Mouse (Mus musculus): Measurements from ENCODE around the gene Kit. TPM values are rescaled to one million over a fixed set of nuclear protein-coding genes. Genes with fewer than 3 reads are reported as not detected.

The Kit gene
- polyA plus RNA-seq, 1 experiment from 2014 or later = 11.6 TPM

GRCm38 (mm10) chr5:75623007-75623406 is 48.3 kb downstream of the Kit start:
- WGBS = 85% methylated on average over 11 of the region's 11 CpGs
- Histone ChIP-seq H3K27me3 (no peaks in the 10 kb centered on the region), H3K4me3 (no peak overlapping the region), H3K9ac (no peak overlapping the region), H3K27ac (no peak overlapping the region), H3K4me2 (replicated peaks) (no peak overlapping the region), H3K4me1 (no peaks in the 10 kb centered on the region), H3K36me3 (peaks cover 2% of the 10 kb centered on the region; the same call in 1 of the 2 replicates), H3K9me3 (no peaks in the 10 kb centered on the region)
- ATAC-seq (ENCODE audit: low FRiP score, low read depth) = no peak

- no peaks in the 10 kb centered on the region for H3K9me3 ChIP-seq
- no peak overlapping the region for H3K4me3 ChIP-seq
- H3K4me2 ChIP-seq (replicated peaks) = no peak overlapping the region
- no peak overlapping the region for H3K9ac ChIP-seq
- 96% methylated on average over 1 of the region's 1 CpGs for WGBS
- no peaks in the 10 kb centered on the region for H3K4me1 ChIP-seq
- ATAC-seq (ENCODE audit: low FRiP score, low read depth) = no peak
- no peak overlapping the region for H3K27ac ChIP-seq
- no peaks in the 10 kb centered on the region for H3K27me3 ChIP-seq
- H3K36me3 ChIP-seq = peaks cover 2% of the 10 kb centered on the region; the same call in 1 of the 2 replicates
These were observed 48.8 kb downstream of the Kit start for GRCm38 (mm10) chr5:75623520-75623919.

GRCm38 (mm10) chr5:75623993-75624706 is 49.4 kb downstream of the Kit start:
- WGBS = 84% methylated on average over 20 of the region's 20 CpGs
- no peak overlapping the region for H3K27ac ChIP-seq
- no peak overlapping the region for H3K4me3 ChIP-seq
- no peak overlapping the region for H3K9ac ChIP-seq
- H3K9me3 ChIP-seq = no peaks in the 10 kb centered on the region
- no peak overlapping the region for H3K4me2 ChIP-seq (replicated peaks)
- ATAC-seq (ENCODE audit: low FRiP score, low read depth) = no peak
- H3K27me3 ChIP-seq = no peaks in the 10 kb centered on the region
- no peaks in the 10 kb centered on the region for H3K4me1 ChIP-seq
- peaks cover 2% of the 10 kb centered on the region; the same call in 1 of the 2 replicates for H3K36me3 ChIP-seq

DNA sequence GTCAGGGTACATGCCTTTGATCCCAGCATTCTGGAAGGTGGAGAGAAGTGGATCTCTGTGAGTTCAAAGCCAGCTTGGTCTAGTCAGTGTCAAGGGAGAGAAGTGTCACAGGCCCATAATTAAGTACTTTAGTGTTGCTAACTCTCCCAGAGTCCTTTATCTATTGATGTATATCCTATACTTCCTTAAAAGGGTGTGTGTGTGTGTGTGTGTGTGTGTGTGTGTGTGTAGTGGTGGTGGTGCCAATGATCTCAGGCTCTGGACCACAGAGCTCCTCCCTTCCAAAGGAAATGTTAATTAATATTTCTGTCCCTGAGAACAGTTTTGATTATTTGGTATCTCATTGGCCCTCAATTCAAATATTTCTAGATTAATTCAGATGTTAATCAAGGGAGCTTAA is 50.3 kb downstream of the Kit start:
- H3K4me3 ChIP-seq = no peak overlapping the region
- H3K27ac ChIP-seq = no peak overlapping the region
- no peak overlapping the region for H3K9ac ChIP-seq
- no peaks in the 10 kb centered on the region for H3K9me3 ChIP-seq
- ATAC-seq (ENCODE audit: low FRiP score, low read depth) = no peak
- no peaks in the 10 kb centered on the region for H3K27me3 ChIP-seq
- no peaks in the 10 kb centered on the region for H3K4me1 ChIP-seq
- no peak overlapping the region for H3K4me2 ChIP-seq (replicated peaks)
- H3K36me3 ChIP-seq = peaks cover 2% of the 10 kb centered on the region; the same call in 1 of the 2 replicates

DNA sequence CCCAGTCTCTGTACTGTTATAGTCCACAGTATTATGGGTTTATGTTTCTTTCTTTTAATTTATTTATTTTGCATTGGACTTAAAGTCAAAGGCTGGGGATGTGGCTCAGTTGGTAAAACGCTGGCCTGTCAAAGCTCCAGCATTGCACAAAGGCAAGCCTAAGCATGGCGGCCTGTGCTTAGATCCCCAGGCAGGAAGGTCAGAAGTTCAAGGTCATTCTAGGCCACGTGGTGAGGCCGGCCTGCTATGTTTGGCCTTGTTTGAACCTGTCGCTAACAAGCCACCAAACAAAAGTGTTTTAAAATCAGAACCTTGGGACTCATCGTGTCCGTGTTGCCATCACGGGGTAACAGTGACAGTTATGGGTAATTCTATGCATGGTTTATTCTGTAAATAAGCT is 51.6 kb downstream of the Kit start:
- H3K4me3 ChIP-seq = no peak overlapping the region
- no peak for ATAC-seq (ENCODE audit: low FRiP score, low read depth)
- WGBS = 70% methylated on average over 8 of the region's 8 CpGs

GRCm38 (mm10) chr5:75626703-75627102 is 52.0 kb downstream of the Kit start:
- Histone ChIP-seq H3K27ac (no peak overlapping the region), H3K27me3 (no peaks in the 10 kb centered on the region), H3K4me2 (replicated peaks) (no peak overlapping the region), H3K4me3 (no peak overlapping the region), H3K9me3 (no peaks in the 10 kb centered on the region), H3K36me3 (peaks cover under 1% of the 10 kb centered on the region; the same call in 1 of the 2 replicates), H3K9ac (no peak overlapping the region), H3K4me1 (no peaks in the 10 kb centered on the region)
- WGBS = 58% methylated on average over 6 of the region's 6 CpGs
- no peak for ATAC-seq (ENCODE audit: low FRiP score, low read depth)

More for the DNA sequence above, 51.6 kb downstream of the Kit start:
- Histone ChIP-seq H3K36me3 (peaks cover 2% of the 10 kb centered on the region; the same call in 1 of the 2 replicates), H3K4me1 (no peaks in the 10 kb centered on the region), H3K4me2 (replicated peaks) (no peak overlapping the region), H3K9me3 (no peaks in the 10 kb centered on the region), H3K9ac (no peak overlapping the region), H3K27ac (no peak overlapping the region), H3K27me3 (no peaks in the 10 kb centered on the region)

GRCm38 (mm10) chr5:75632257-75632656 is 57.5 kb downstream of the Kit start:
- 89% methylated on average over 5 of the region's 5 CpGs for WGBS
- Histone ChIP-seq H3K9ac (no peak overlapping the region), H3K27ac (no peak overlapping the region), H3K4me2 (replicated peaks) (no peak overlapping the region), H3K9me3 (no peaks in the 10 kb centered on the region), H3K36me3 (no peaks in the 10 kb centered on the region), H3K4me3 (no peak overlapping the region), H3K27me3 (no peaks in the 10 kb centered on the region), H3K4me1 (no peaks in the 10 kb centered on the region)
- ATAC-seq (ENCODE audit: low FRiP score, low read depth) = no peak

DNA sequence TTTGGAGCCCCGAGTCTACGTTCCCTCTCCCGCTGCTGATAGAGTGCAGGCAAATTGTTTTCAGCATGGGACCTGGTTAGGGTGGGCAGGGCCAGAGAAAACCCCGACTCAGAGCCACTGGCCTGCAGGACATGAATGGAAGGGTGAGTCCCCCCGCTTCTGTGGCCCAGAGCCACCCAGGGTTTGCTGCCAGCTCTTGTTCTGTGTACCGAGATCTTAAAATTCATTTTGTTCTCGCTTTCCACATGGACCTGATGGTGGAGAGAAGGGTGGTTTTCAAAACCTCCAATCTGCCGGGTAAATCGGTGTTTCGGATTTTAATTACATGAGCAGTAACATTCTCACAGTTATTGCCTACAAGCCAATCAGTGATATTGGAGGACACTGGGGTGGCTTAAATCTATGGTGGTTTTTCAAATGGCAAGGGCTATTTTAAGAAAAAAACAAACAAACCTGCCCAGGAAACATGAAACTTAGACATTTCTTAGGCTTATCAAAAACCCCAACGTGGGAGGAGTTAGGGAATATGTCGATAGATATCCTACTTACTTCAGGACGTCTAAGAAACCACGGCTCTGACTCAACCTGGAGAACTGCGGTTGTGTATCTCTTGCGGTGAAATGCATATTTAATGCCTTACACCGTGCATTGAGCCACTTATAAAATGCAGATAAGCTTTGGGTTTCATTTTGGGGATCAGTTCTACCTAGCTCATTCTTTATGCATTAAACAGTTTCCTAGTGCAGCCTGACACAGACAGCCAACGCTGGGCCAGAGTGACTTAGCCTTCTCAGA is 58.3 kb downstream of the Kit start:
- no peak overlapping the region for H3K9ac ChIP-seq
- H3K27me3 ChIP-seq = no peaks in the 10 kb centered on the region
- no peaks in the 10 kb centered on the region for H3K4me1 ChIP-seq
- no peak overlapping the region for H3K4me3 ChIP-seq
- H3K9me3 ChIP-seq = no peaks in the 10 kb centered on the region
- H3K27ac ChIP-seq = no peak overlapping the region
- 82% methylated on average over 18 of the region's 18 CpGs for WGBS
- no peak overlapping the region for H3K4me2 ChIP-seq (replicated peaks)
- H3K36me3 ChIP-seq = no peaks in the 10 kb centered on the region
- ATAC-seq (ENCODE audit: low FRiP score, low read depth) = no peak

- H3K27me3 ChIP-seq = no peaks in the 10 kb centered on the region
- no peaks in the 10 kb centered on the region for H3K36me3 ChIP-seq
- no peaks in the 10 kb centered on the region for H3K9me3 ChIP-seq
- H3K27ac ChIP-seq = no peak overlapping the region
- no peak overlapping the region for H3K4me2 ChIP-seq (replicated peaks)
- no peak overlapping the region for H3K9ac ChIP-seq
- no peak overlapping the region for H3K4me3 ChIP-seq
- WGBS = 87% methylated on average over 12 of the region's 12 CpGs
- ATAC-seq (ENCODE audit: low FRiP score, low read depth) = no peak
- no peaks in the 10 kb centered on the region for H3K4me1 ChIP-seq
These were observed 60.7 kb downstream of the Kit start for GRCm38 (mm10) chr5:75635385-75635784.

GRCm38 (mm10) chr5:75640637-75641036 is 65.9 kb downstream of the Kit start:
- no peak for ATAC-seq (ENCODE audit: low FRiP score, low read depth)
- H3K36me3 ChIP-seq = peaks cover 4% of the 10 kb centered on the region

GRCm38 (mm10) chr5:75647046-75647445 is 72.3 kb downstream of the Kit start:
- ATAC-seq (ENCODE audit: low FRiP score, low read depth) = no peak
- Histone ChIP-seq H3K27me3 (no peaks in the 10 kb centered on the region), H3K4me2 (replicated peaks) (no peak overlapping the region), H3K9me3 (no peaks in the 10 kb centered on the region), H3K27ac (no peak overlapping the region), H3K4me1 (no peaks in the 10 kb centered on the region), H3K36me3 (peaks cover 8% of the 10 kb centered on the region), H3K4me3 (no peak overlapping the region), H3K9ac (no peak overlapping the region)
- WGBS = 93% methylated on average over 5 of the region's 5 CpGs

More at GRCm38 (mm10) chr5:75640637-75641036, 65.9 kb downstream of the Kit start:
- 91% methylated on average over 11 of the region's 11 CpGs for WGBS
- Histone ChIP-seq H3K27ac (no peak overlapping the region), H3K9me3 (no peaks in the 10 kb centered on the region), H3K9ac (no peak overlapping the region), H3K4me3 (no peak overlapping the region), H3K4me1 (no peaks in the 10 kb centered on the region), H3K27me3 (no peaks in the 10 kb centered on the region), H3K4me2 (replicated peaks) (no peak overlapping the region)

DNA sequence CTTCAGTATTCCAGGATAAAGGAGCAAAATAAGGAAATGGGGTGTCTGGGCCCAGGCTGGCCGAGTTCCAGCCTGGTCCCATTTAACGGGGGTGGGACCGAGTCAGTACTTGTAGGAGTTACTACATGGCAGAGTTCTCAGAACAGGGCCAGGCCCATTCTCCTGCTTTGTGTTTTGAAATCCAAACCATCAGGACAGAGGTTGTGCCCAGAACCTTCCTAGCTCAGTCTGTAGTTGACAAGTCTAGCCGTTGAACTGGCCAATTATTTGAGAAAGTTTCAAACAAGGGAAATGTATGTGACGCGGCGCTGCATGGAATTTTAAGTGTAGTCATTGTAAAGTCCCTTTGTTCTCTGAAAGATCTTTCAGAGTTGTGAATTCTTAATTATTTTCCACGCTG is 75.8 kb downstream of the Kit start:
- Histone ChIP-seq H3K27ac (no peak overlapping the region), H3K4me3 (no peak overlapping the region), H3K4me2 (replicated peaks) (no peak overlapping the region), H3K9me3 (no peaks in the 10 kb centered on the region), H3K4me1 (no peaks in the 10 kb centered on the region), H3K36me3 (peaks cover 23% of the 10 kb centered on the region; the same call in 1 of the 2 replicates), H3K9ac (no peak overlapping the region), H3K27me3 (no peaks in the 10 kb centered on the region)
- WGBS = 77% methylated on average over 8 of the region's 8 CpGs
- ATAC-seq (ENCODE audit: low FRiP score, low read depth) = no peak
